Comparison of ENCODE assay signal across 16 mouse cellular contexts in the genomic region with DNA sequence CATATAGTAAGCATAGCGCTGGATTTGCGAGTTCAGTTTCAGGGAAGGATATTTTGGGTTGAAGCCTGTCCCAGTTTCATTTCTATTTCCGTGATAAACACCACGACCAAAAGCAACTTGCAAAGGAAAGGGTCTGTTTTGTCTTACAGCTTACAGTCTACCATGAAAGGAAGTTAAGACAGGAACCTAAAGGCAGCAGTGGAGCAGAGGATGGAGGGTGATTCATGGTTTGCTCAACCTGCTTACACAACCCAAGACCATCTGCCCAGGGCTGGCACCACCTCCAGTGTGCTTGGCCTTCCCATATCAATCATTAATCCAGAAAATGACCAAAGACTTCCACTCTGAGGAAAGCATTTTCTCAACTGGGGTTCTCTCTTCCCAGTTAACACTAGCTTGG.
DNase-seq lines count a peak whose midpoint lies in the region; ATAC-seq and TF ChIP-seq lines count a peak whose summit lies in the region.
"Had no signal": no experiment of that assay in that cellular context is flagged by ENCODE, and none has a peak within 500 bp of the region (broad histone marks: within the 10 kb centered on the region; RNA-seq: fewer than 3 reads in every experiment).

No protein-coding gene starts in this region.

- TF ChIP-seq RAD21 in CH12.LX (IDR thresholded peaks at IDR 0.05; ENCODE audit: low read depth, low read length): no peak

- H3K4me2 ChIP-seq in CH12.LX (ENCODE audit: insufficient read depth, low read depth, poor library complexity, severe bottlenecking): peak overlapping the region; percentile 72
- no peak overlapping the region for H3K4me2 ChIP-seq in hindbrain, embryonic 11.5 days (replicated peaks; ENCODE audit: low read depth, low read length)
- H3K4me2 ChIP-seq: forebrain, embryonic 12.5 days; heart, embryonic 15.5 days; midbrain, embryonic 12.5 days; neural tube, embryonic 12.5 days had no signal

- no peaks in the 10 kb centered on the region for H3K9me3 ChIP-seq in CH12.LX (replicated peaks; ENCODE audit: low read length)
- H3K9me3 ChIP-seq in hindbrain, embryonic 11.5 days (ENCODE audit: control insufficient read depth, low read length): no peaks in the 10 kb centered on the region
- H3K9me3 ChIP-seq: forebrain, embryonic 12.5 days; heart, embryonic 15.5 days; midbrain, embryonic 12.5 days; neural tube, embryonic 12.5 days had no signal

- peak; percentile 97 for ATAC-seq in frontal cortex, adult (ENCODE audit: low TSS enrichment)
- ATAC-seq in monocyte, adult 5-6 weeks (replicated peaks; ENCODE audit: insufficient number of reproducible peaks, low FRiP score, low TSS enrichment, poor library complexity, severe bottlenecking): peak; percentile 74
- no peak for ATAC-seq in hindbrain, embryonic 11.5 days (ENCODE audit: low FRiP score)
- ATAC-seq: hindbrain, postnatal 0 days had no signal

- H3K79me2 ChIP-seq in CH12.LX (replicated peaks; ENCODE audit: control insufficient read depth, extremely low read depth, insufficient read depth, poor library complexity, severe bottlenecking): no peaks in the 10 kb centered on the region
- no peaks in the 10 kb centered on the region for H3K79me2 ChIP-seq in liver, adult 2 months (ENCODE audit: control insufficient read depth, insufficient read depth, low read length)

- in situ Hi-C loops in CH12.LX (cut with MboI; ENCODE audit: low pct_ligation_motif_present, low pct_unique_long_range_greater_than_20kb, low sequenced_read_pairs): no loop called here

- TF ChIP-seq CTCF in CH12.LX (conservative IDR thresholded peaks at IDR 0.05 in 1 of 2, IDR thresholded peaks at IDR 0.05 in 1 of 2; ENCODE audit: low read depth in 2 of 2, low read length in 2 of 2): no peak
- TF ChIP-seq CTCF in liver, adult 2 months (IDR thresholded peaks at IDR 0.05; ENCODE audit: low read depth, low read length): no peak

- no peaks in the 10 kb centered on the region for H3K27me3 ChIP-seq in CH12.LX (replicated peaks)
- no peaks in the 10 kb centered on the region for H3K27me3 ChIP-seq in liver, adult 2 months (ENCODE audit: control insufficient read depth, insufficient read depth, low read length)
- no peaks in the 10 kb centered on the region for H3K27me3 ChIP-seq in hindbrain, embryonic 11.5 days (ENCODE audit: control insufficient read depth, insufficient read depth, low read length)
- H3K27me3 ChIP-seq: forebrain, embryonic 12.5 days; heart, embryonic 15.5 days; midbrain, embryonic 12.5 days; neural tube, embryonic 12.5 days had no signal

- no peaks in the 10 kb centered on the region for H3K36me3 ChIP-seq in CH12.LX (replicated peaks in 1 of 2; ENCODE audit: control insufficient read depth in 1 of 2, insufficient read depth in 1 of 2, low read length in 1 of 2)
- no peaks in the 10 kb centered on the region for H3K36me3 ChIP-seq in liver, adult 2 months (ENCODE audit: control insufficient read depth, insufficient read depth, low read length)
- H3K36me3 ChIP-seq in hindbrain, embryonic 11.5 days (ENCODE audit: control insufficient read depth, insufficient read depth, low read length): no peaks in the 10 kb centered on the region
- H3K36me3 ChIP-seq: forebrain, embryonic 12.5 days; heart, embryonic 15.5 days; midbrain, embryonic 12.5 days; neural tube, embryonic 12.5 days had no signal

- no peak for DNase-seq in frontal cortex, postnatal 14 days (ENCODE audit: low spot score in 2 of 2)
- DNase-seq in CH12.LX (ENCODE audit: extremely low read depth): no peak
- peak; percentile 85 for DNase-seq in liver, adult 2 months (ENCODE audit: extremely low read depth, low read depth, low spot score)
- DNase-seq in layer of hippocampus, adult 18-20 months (ENCODE audit: low spot score in 2 of 2): no peak
- DNase-seq in left cerebral cortex, adult 11 months (ENCODE audit: low spot score): no peak
- DNase-seq in hindbrain, embryonic 11.5 days (ENCODE audit: low spot score): no peak
- DNase-seq: cerebellum, adult 2 months; gastrocnemius, postnatal 14 days; kidney, postnatal 25 days had no signal

- no peak overlapping the region for H3K4me3 ChIP-seq in CH12.LX (replicated peaks in 1 of 3; ENCODE audit: low read depth in 2 of 3, low read length in 2 of 3, poor library complexity in 1 of 3)
- no peak overlapping the region for H3K4me3 ChIP-seq in liver, adult 2 months (ENCODE audit: insufficient read depth, low read depth, low read length)
- no peak overlapping the region for H3K4me3 ChIP-seq in hindbrain, embryonic 11.5 days (ENCODE audit: low read depth, low read length)
- H3K4me3 ChIP-seq: forebrain, embryonic 12.5 days; heart, embryonic 15.5 days; midbrain, embryonic 12.5 days; neural tube, embryonic 12.5 days had no signal

- peak overlapping the region; percentile 77 for H3K27ac ChIP-seq in CH12.LX (ENCODE audit: insufficient read depth, low read depth)
- 0 out of 2 replicates have a peak overlapping the region, but pooled peaks have one; percentile 4 for H3K27ac ChIP-seq in liver, adult 2 months (replicated peaks; ENCODE audit: insufficient read depth, low read depth, low read length)
- H3K27ac ChIP-seq in hindbrain, embryonic 11.5 days (ENCODE audit: low read depth, low read length): no peak overlapping the region
- H3K27ac ChIP-seq: forebrain, embryonic 12.5 days; heart, embryonic 15.5 days; hindbrain, postnatal 0 days; midbrain, embryonic 12.5 days; neural tube, embryonic 12.5 days had no signal

- dilution Hi-C loops in CH12.LX (cut with MboI; ENCODE audit: extremely low pct_ligation_motif_present, extremely low pct_unique_long_range_greater_than_20kb, low sequenced_read_pairs): no loop called here

- TF ChIP-seq POLR2A in CH12.LX (IDR thresholded peaks at IDR 0.05; ENCODE audit: low read depth, low read length): no peak
- no peak for TF ChIP-seq POLR2A in liver, adult 2 months (IDR thresholded peaks at IDR 0.05; ENCODE audit: extremely low read depth, insufficient read depth, low read length)

- TF ChIP-seq EP300 in CH12.LX (IDR thresholded peaks at IDR 0.05; ENCODE audit: low read length): no peak

- H3K9ac ChIP-seq in CH12.LX (ENCODE audit: insufficient read depth, low read depth): peak overlapping the region; percentile 65
- no peak overlapping the region for H3K9ac ChIP-seq in liver, adult 2 months (ENCODE audit: low read depth, low read length)
- H3K9ac ChIP-seq in hindbrain, embryonic 11.5 days (ENCODE audit: low read depth, low read length): no peak overlapping the region
- H3K9ac ChIP-seq: forebrain, embryonic 12.5 days; heart, embryonic 15.5 days; midbrain, embryonic 12.5 days; neural tube, embryonic 12.5 days had no signal

- peaks cover 11 to 36% of the 10 kb centered on the region in 2 experiments for H3K4me1 ChIP-seq in CH12.LX (ENCODE audit: control insufficient read depth in 1 of 2, insufficient read depth in 2 of 2)
- H3K4me1 ChIP-seq in liver, adult 2 months (ENCODE audit: control insufficient read depth, insufficient read depth, low read length): 0 out of 2 replicates have a peak, but pooled peaks cover 6% of the 10 kb centered on the region
- H3K4me1 ChIP-seq in hindbrain, embryonic 11.5 days (replicated peaks; ENCODE audit: control insufficient read depth, insufficient read depth, low read length): no peaks in the 10 kb centered on the region
- H3K4me1 ChIP-seq: forebrain, embryonic 12.5 days; heart, embryonic 15.5 days; midbrain, embryonic 12.5 days; neural tube, embryonic 12.5 days had no signal

- 71% methylated on average over 4 of the region's 4 CpGs for WGBS in liver, adult 2 months
- WGBS in hindbrain, embryonic 11.5 days: 92% methylated on average over 4 of the region's 4 CpGs

TF ChIP-seq in CH12.LX, 34 proteins besides CTCF, POLR2A, EP300 and RAD21:
- TF ChIP-seq MEF2A (IDR thresholded peaks at IDR 0.05; ENCODE audit: borderline replicate concordance, low read depth, low read length) (peak; percentile 40; the same call in 1 of the 2 replicates), ZC3H11A (IDR thresholded peaks at IDR 0.05; ENCODE audit: low read depth, low read length) (no peak)
